Mouse (Mus musculus) stomach, embryonic 14.5 days (tissue): ENCODE data around the gene Gm20431. TPM values are rescaled to one million over a fixed set of nuclear protein-coding genes. Genes with fewer than 3 reads are reported as not detected.

Experiments used
- ATAC-seq: fragments of 200-750 bp; cut with Nextera tagmentation; 2 replicates; pipeline ENCODE4 v1.8.0; 2017; ENCODE audit warnings: low read depth, moderate TSS enrichment; ENCODE audit not compliant: insufficient number of reproducible peaks, insufficient read depth, low FRiP score
- H3K27ac ChIP-seq: fragments of 300-500 bp; sonication (generic); 2 replicates; pipeline ENCODE4 v1.5.1; 2014; ENCODE audit warnings: mild to moderate bottlenecking, low read length, moderate library complexity, mixed read lengths
- H3K27me3 ChIP-seq: fragments of 300-500 bp; sonication (generic); 2 replicates; pipeline ENCODE4 v1.6.1; 2014; ENCODE audit warnings: low read length, control low read depth, mixed read lengths; ENCODE audit not compliant: control insufficient read depth, insufficient read depth
- H3K36me3 ChIP-seq: fragments of 300-500 bp; sonication (generic); 2 replicates; pipeline ENCODE4 v1.6.1; 2014; ENCODE audit warnings: mild to moderate bottlenecking, control low read depth, low read length, moderate library complexity, mixed read lengths; ENCODE audit not compliant: control insufficient read depth, insufficient read depth
- H3K4me1 ChIP-seq: fragments of 300-500 bp; sonication (generic); 2 replicates; pipeline ENCODE4 v1.6.1; 2014; ENCODE audit warnings: low read length, control low read depth, mixed read lengths; ENCODE audit not compliant: control insufficient read depth, insufficient read depth
- H3K4me2 ChIP-seq: fragments of 300-500 bp; sonication (generic); replicated peaks from 2 replicates; pipeline ENCODE4 v1.6.1; 2014; ENCODE audit warnings: low read depth, low read length, control low read depth
- H3K4me3 ChIP-seq: fragments of 300-500 bp; sonication (generic); 2 replicates; pipeline ENCODE4 v1.5.1; 2014; ENCODE audit warnings: low read depth, low read length, control low read depth
- H3K9ac ChIP-seq: fragments of 300-500 bp; sonication (generic); replicated peaks from 2 replicates; pipeline ENCODE4 v1.6.1; 2014; ENCODE audit warnings: low read depth, mild to moderate bottlenecking, control low read depth, low read length, moderate library complexity, mixed read lengths
- H3K9me3 ChIP-seq: fragments of 300-500 bp; sonication (generic); 2 replicates; pipeline ENCODE4 v1.6.1; 2016; ENCODE audit warnings: low read depth, low read length, control low read depth; ENCODE audit not compliant: control insufficient read depth
- WGBS: fragments of 180-500 bp; shearing (Covaris S2); extraction: QIAGEN DNeasy Blood & Tissue Kit; methylation state at CpG from one replicate; pipeline ENCODE4 v1.1.7; 2014; 5-methylcytosine and 5-hydroxymethylcytosine counted together
- polyA plus RNA-seq: library from polyadenylated mRNA; unstranded; fragments of >200 nt; fragmentation: Nextera tagmentation; extraction: Ambion mirVana; gene quantifications from 2 replicates; pipeline ENCODE4 v1.2.1, GENCODE M21; 2014

Gm20431 gene
- polyA plus RNA-seq, 1 experiment from 2014 or later = 8.1 TPM

- Histone ChIP-seq H3K27me3 (no peaks in the 10 kb centered on the region), H3K4me1 (peaks cover 10% of the 10 kb centered on the region), H3K4me3 (no peak overlapping the region), H3K4me2 (no peak overlapping the region), H3K9me3 (no peaks in the 10 kb centered on the region), H3K36me3 (no peaks in the 10 kb centered on the region), H3K9ac (no peak overlapping the region), H3K27ac (peak overlapping the region; percentile 52; the same call in 1 of the 2 replicates)
- no peak for ATAC-seq
- 64% methylated on average over 13 of the region's 13 CpGs for WGBS
Measured at GRCm38 (mm10) chr2:167569934-167570651, 91.2 kb downstream of the Gm20431 start.

GRCm38 (mm10) chr2:167568112-167568511, 93.2 kb downstream of the Gm20431 start:
- Histone ChIP-seq H3K36me3 (no peaks in the 10 kb centered on the region), H3K4me2 (no peak overlapping the region), H3K27me3 (no peaks in the 10 kb centered on the region), H3K4me3 (no peak overlapping the region), H3K9ac (no peak overlapping the region), H3K9me3 (no peaks in the 10 kb centered on the region), H3K27ac (no peak overlapping the region), H3K4me1 (peaks cover 28% of the 10 kb centered on the region)
- 80% methylated on average over 9 of the region's 9 CpGs for WGBS
- ATAC-seq = no peak

DNA sequence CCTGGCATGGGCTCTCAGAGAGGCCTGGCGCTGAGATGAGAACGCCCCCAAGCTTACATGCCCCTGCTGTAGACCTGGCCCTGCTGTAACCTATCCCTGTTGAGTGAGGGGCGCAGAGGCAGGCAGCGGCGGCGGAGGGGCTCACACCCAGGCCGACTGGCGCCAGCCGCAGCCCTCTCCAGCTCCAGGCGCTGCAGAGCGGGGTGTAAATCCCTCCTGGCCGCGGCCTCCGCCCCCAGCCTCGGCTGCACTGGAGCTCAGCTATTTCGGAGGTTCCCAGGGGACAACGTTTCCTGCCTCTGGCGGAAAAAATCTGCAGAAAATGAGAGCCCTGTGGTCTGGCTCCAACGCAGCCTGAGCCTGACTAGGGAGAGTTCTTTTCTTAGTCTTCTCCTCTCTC, 95.6 kb downstream of the Gm20431 start:
- no peaks in the 10 kb centered on the region for H3K27me3 ChIP-seq
- H3K4me3 ChIP-seq = no peak overlapping the region
- H3K36me3 ChIP-seq = no peaks in the 10 kb centered on the region
- peaks cover 28% of the 10 kb centered on the region for H3K4me1 ChIP-seq
- no peak overlapping the region for H3K9ac ChIP-seq
- 16% methylated on average over 19 of the region's 19 CpGs for WGBS
- no peaks in the 10 kb centered on the region for H3K9me3 ChIP-seq
- H3K27ac ChIP-seq = peak overlapping the region; percentile 83
- peak; percentile 20; the same call in 1 of the 2 replicates for ATAC-seq
- peak overlapping the region; percentile 31 for H3K4me2 ChIP-seq

DNA sequence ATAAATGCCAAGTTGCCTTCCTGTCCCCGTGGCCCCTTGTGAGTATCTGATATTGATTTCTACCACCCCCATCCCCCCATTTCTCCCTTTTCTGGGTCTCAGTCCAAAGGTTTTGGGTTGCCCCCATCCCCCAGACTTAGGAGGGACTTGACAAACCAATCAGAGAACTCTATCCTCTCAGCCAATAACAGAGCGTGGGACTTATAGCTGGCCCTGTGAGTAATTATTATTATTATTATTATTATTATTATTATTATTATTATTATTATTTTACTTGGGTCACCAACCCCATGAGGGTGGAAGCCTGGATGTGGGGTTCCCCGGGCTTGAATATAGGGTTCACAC, 96.0 kb downstream of the Gm20431 start:
- ATAC-seq = no peak
- Histone ChIP-seq H3K4me2 (peak overlapping the region; percentile 31; the same call in 1 of the 2 replicates), H3K27ac (peak overlapping the region; percentile 83), H3K36me3 (no peaks in the 10 kb centered on the region), H3K4me3 (no peak overlapping the region), H3K4me1 (peaks cover 26% of the 10 kb centered on the region), H3K9me3 (no peaks in the 10 kb centered on the region), H3K27me3 (no peaks in the 10 kb centered on the region), H3K9ac (no peak overlapping the region)
- WGBS = 61% methylated on average over 3 of the region's 3 CpGs

- no peaks in the 10 kb centered on the region for H3K36me3 ChIP-seq
- H3K4me2 ChIP-seq = no peak overlapping the region
- no peaks in the 10 kb centered on the region for H3K9me3 ChIP-seq
- H3K9ac ChIP-seq = no peak overlapping the region
- no peak overlapping the region for H3K4me3 ChIP-seq
- H3K4me1 ChIP-seq = peaks cover 27% of the 10 kb centered on the region
- WGBS = 78% methylated on average over 13 of the region's 13 CpGs
- no peaks in the 10 kb centered on the region for H3K27me3 ChIP-seq
- no peak for ATAC-seq
- no peak overlapping the region; the same call in 1 of the 2 replicates for H3K27ac ChIP-seq
Measured at GRCm38 (mm10) chr2:167564551-167565311, 96.6 kb downstream of the Gm20431 start.

GRCm38 (mm10) chr2:167563703-167564102, 97.6 kb downstream of the Gm20431 start:
- Histone ChIP-seq H3K4me1 (peaks cover 33% of the 10 kb centered on the region), H3K27ac (0 out of 2 replicates have a peak overlapping the region, but pooled peaks have one; percentile 52), H3K9ac (no peak overlapping the region), H3K4me3 (no peak overlapping the region), H3K4me2 (no peak overlapping the region), H3K36me3 (no peaks in the 10 kb centered on the region), H3K9me3 (no peaks in the 10 kb centered on the region), H3K27me3 (no peaks in the 10 kb centered on the region)
- peak; percentile 48; the same call in 1 of the 2 replicates for ATAC-seq
- 38% methylated on average over 12 of the region's 12 CpGs for WGBS

DNA sequence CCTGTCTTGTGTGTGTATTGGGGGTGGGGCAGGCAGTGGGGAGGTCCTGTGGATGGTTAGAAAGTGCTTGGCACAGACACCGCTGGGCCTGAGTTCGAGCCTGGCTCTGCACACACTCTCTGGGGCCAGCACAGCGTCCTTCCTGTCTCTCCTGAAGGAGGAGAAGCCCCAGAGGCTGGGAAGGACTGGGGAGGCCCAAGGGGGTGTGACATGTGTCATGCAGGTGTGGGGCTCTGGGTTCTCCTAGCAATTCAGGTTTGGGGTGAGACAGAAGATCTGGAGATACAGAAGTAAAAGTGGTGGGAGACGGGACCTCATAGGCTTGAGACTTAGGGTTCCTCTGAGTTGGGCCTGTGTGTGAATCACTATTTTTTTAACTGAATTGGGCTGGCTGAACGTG, 98.3 kb downstream of the Gm20431 start:
- 71% methylated on average over 5 of the region's 5 CpGs for WGBS
- Histone ChIP-seq H3K9ac (no peak overlapping the region), H3K27me3 (no peaks in the 10 kb centered on the region), H3K36me3 (no peaks in the 10 kb centered on the region), H3K27ac (0 out of 2 replicates have a peak overlapping the region, but pooled peaks have one; percentile 27), H3K4me3 (no peak overlapping the region), H3K9me3 (no peaks in the 10 kb centered on the region), H3K4me1 (peaks cover 33% of the 10 kb centered on the region), H3K4me2 (no peak overlapping the region)
- no peak for ATAC-seq

- Histone ChIP-seq H3K9me3 (no peaks in the 10 kb centered on the region), H3K27me3 (no peaks in the 10 kb centered on the region), H3K4me2 (no peak overlapping the region), H3K9ac (no peak overlapping the region), H3K4me1 (peaks cover 33% of the 10 kb centered on the region), H3K4me3 (no peak overlapping the region), H3K36me3 (no peaks in the 10 kb centered on the region), H3K27ac (no peak overlapping the region)
- WGBS = 37% methylated on average over 8 of the region's 8 CpGs
- ATAC-seq = no peak
Measured at GRCm38 (mm10) chr2:167562101-167562500, 99.2 kb downstream of the Gm20431 start.
